Mouse (Mus musculus) midbrain, embryonic 15.5 days (tissue): ENCODE measurements around the gene Cd8a. TPM values are rescaled to one million over a fixed set of nuclear protein-coding genes. Genes with fewer than 3 reads are reported as not detected.

Experiments
- ATAC-seq: fragments of 200-750 bp; cut with Nextera tagmentation; replicated peaks from 2 replicates; pipeline ENCODE4 v1.8.0; 2017; ENCODE audit warnings: moderate TSS enrichment
- H3K27ac ChIP-seq: fragments of 300-500 bp; sonication (generic); 2 replicates; pipeline ENCODE4 v1.5.1; 2015; ENCODE audit warnings: mild to moderate bottlenecking, inconsistent platforms
- H3K27me3 ChIP-seq: fragments of 300-500 bp; sonication (generic); replicated peaks from 2 replicates; pipeline ENCODE4 v1.6.1; 2015; ENCODE audit warnings: inconsistent platforms
- H3K36me3 ChIP-seq: fragments of 300-500 bp; sonication (generic); replicated peaks from 2 replicates; pipeline ENCODE4 v1.6.1; 2015; ENCODE audit warnings: inconsistent platforms
- H3K4me1 ChIP-seq: fragments of 300-500 bp; sonication (generic); 2 replicates; pipeline ENCODE4 v1.6.1; 2015; ENCODE audit warnings: inconsistent platforms
- H3K4me2 ChIP-seq: fragments of 300-500 bp; sonication (generic); 2 replicates; pipeline ENCODE4 v1.6.1; 2015; ENCODE audit warnings: inconsistent platforms, mild to moderate bottlenecking, moderate library complexity
- H3K4me3 ChIP-seq: fragments of 300-500 bp; sonication (generic); 2 replicates; pipeline ENCODE4 v1.5.1; 2015; ENCODE audit warnings: mild to moderate bottlenecking, inconsistent platforms
- H3K9ac ChIP-seq: fragments of 300-500 bp; sonication (generic); 2 replicates; pipeline ENCODE4 v1.6.1; 2015; ENCODE audit warnings: mild to moderate bottlenecking, inconsistent platforms
- H3K9me3 ChIP-seq: fragments of 300-500 bp; sonication (generic); 2 replicates; pipeline ENCODE4 v1.6.1; 2016; ENCODE audit warnings: inconsistent platforms
- WGBS: fragments of 180-500 bp; shearing (Covaris S2); methylation state at CpG from one replicate; pipeline ENCODE4 v1.1.7; 2015; ENCODE audit warnings: mixed read lengths; 5-methylcytosine and 5-hydroxymethylcytosine counted together
- polyA plus RNA-seq: library from polyadenylated mRNA; unstranded; fragments of >200 nt; fragmentation: Nextera tagmentation; extraction: Ambion mirVana; gene quantifications from 2 replicates; pipeline ENCODE4 v1.2.1, GENCODE M21; 2015

Gene Cd8a
- polyA plus RNA-seq, 1 experiment from 2014 or later, result not detected

DNA sequence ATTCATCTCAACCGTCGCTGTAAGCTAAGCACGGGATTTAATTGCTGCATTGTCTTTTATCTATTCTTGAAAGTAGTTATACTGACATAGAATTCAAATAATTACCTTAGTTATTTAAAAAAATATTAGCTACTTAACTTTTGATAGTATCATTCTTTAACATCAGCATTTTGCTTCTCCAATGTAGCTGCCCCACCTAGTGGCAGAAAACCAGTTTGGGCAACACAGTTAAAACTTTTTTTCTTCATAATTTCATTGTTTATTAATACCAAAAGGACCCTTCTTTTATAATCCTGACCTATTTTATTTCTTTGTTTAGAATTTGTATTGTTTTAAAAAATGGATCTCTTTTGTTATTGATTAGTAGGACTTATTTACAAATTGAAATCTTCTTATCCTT, 49.9 kb downstream of the Cd8a start:
- Histone ChIP-seq H3K9ac (no peak overlapping the region), H3K27ac (no peak overlapping the region), H3K4me1 (no peaks in the 10 kb centered on the region), H3K4me2 (no peak overlapping the region), H3K4me3 (no peak overlapping the region), H3K9me3 (no peaks in the 10 kb centered on the region), H3K36me3 (0 out of 2 replicates have a peak, but pooled peaks cover 6% of the 10 kb centered on the region), H3K27me3 (no peaks in the 10 kb centered on the region)
- no peak for ATAC-seq
- 93% methylated on average over 3 of the region's 3 CpGs for WGBS

DNA sequence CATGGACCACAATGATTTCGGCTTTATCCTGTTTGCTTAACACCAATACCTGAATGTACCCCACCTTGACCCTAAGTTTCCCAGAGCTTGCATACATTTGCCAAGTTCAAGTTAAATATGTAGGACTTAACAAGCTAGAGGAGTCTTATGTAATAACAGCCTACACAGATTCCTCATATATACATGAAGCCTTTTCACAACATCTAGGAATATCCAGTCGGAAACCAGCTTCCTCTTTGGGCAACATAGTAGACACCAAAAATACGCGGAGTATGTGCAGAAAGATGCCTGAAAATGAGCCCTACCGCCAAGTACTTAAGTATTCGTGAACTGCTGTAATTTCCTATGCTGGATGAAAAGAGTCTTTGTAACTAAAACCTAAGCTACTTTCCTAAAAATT, 52.5 kb downstream of the Cd8a start:
- H3K4me1 ChIP-seq, result no peaks in the 10 kb centered on the region

DNA sequence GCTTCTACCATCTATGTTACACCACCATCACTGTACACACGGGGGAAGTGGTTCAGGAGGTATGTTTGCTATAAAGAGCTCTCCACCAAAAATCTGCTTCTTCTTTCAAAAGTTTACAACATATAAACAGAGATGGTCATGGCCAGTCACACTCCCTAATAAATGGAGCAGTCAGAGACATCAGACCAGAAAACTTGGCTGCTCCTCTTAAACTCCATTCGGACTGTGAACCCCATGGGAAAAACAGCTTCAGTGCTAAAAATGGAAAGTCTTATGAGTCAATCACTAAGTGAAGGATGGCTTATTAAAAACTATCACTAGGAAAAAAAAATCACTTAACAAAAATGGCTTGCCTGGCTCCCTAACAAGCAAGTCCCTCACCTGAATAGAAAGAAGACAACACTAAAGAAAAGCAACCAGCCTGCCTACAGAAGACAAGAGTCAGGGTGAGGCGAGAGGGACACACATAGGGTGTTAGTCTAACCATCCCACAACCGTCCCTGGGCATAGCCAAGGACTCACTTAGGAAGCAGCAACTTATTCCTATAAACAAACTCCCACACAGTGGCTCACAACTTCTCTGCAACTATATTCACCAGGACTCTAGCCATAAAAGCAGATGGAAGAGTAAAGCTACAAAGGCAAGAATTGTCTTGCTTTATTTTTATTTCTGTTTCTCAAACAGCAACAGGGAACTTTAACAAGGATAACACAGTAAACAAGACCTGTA, 54.9 kb downstream of the Cd8a start:
- Histone ChIP-seq H3K27ac (no peak overlapping the region), H3K36me3 (0 out of 2 replicates have a peak, but pooled peaks cover 6% of the 10 kb centered on the region), H3K9ac (no peak overlapping the region), H3K4me2 (no peak overlapping the region), H3K27me3 (no peaks in the 10 kb centered on the region), H3K4me1 (no peaks in the 10 kb centered on the region), H3K9me3 (no peaks in the 10 kb centered on the region), H3K4me3 (no peak overlapping the region)
- no peak for ATAC-seq
- 93% methylated on average over 4 of the region's 4 CpGs for WGBS

More for the DNA sequence above, 52.5 kb downstream of the Cd8a start:
- no peak for ATAC-seq
- H3K36me3 ChIP-seq, result 0 out of 2 replicates have a peak, but pooled peaks cover 6% of the 10 kb centered on the region
- no peak overlapping the region for H3K9ac ChIP-seq
- H3K4me3 ChIP-seq, result no peak overlapping the region
- H3K9me3 ChIP-seq, result no peaks in the 10 kb centered on the region
- H3K27ac ChIP-seq, result no peak overlapping the region
- no peaks in the 10 kb centered on the region for H3K27me3 ChIP-seq
- 95% methylated on average over 6 of the region's 6 CpGs for WGBS
- no peak overlapping the region for H3K4me2 ChIP-seq

Other genes with a start within 250 kb of the Cd8a start
- gene Thnsl2, start 229.0 kb upstream of the Cd8a start, polyA plus RNA-seq, result 4.2 and 4.7 TPM in 2 replicates
- gene Fabp1, start 173.6 kb upstream of the Cd8a start, polyA plus RNA-seq, result 0.45 and 0.46 TPM in 2 replicates
- 16.9 and 17.2 TPM in 2 replicates for gene Krcc1, start 101.8 kb upstream of the Cd8a start, polyA plus RNA-seq
- gene Smyd1, start 51.2 kb upstream of the Cd8a start, polyA plus RNA-seq, result 0.15 and 0.74 TPM in 2 replicates
- gene Cd8b1, start 50.6 kb upstream of the Cd8a start, polyA plus RNA-seq, result not detected in 2 replicates
- gene Rmnd5a, start 67.2 kb downstream of the Cd8a start, polyA plus RNA-seq, result 9.3 and 10.9 TPM in 2 replicates
- gene Rnf103, start 120.5 kb downstream of the Cd8a start, polyA plus RNA-seq, result 24.9 and 26.0 TPM in 2 replicates
- 54.3 and 55.7 TPM in 2 replicates for gene Chmp3, start 170.4 kb downstream of the Cd8a start, polyA plus RNA-seq